Mouse (Mus musculus) ES-E14 (cell line): ENCODE measurements around the gene Nipal4.

Experiments
- CHD2 ChIP-seq: IDR thresholded peaks from 2 replicates; pipeline ENCODE4 v1.6.1; 2014; ENCODE audit warnings: mild to moderate bottlenecking, low read depth, low read length, inconsistent platforms
- HCFC1 ChIP-seq: IDR thresholded peaks from 2 replicates; pipeline ENCODE4 v1.6.1; 2012; ENCODE audit warnings: low read length, inconsistent platforms, borderline replicate concordance; ENCODE audit not compliant: insufficient read depth
- MAFK ChIP-seq: IDR thresholded peaks from 2 replicates; pipeline ENCODE4 v1.6.1; 2014; ENCODE audit warnings: mild to moderate bottlenecking, low read depth, low read length, inconsistent platforms; ENCODE audit not compliant: insufficient read depth

- TF ChIP-seq CHD2 (no peak), HCFC1 (no peak), MAFK (no peak)
These were observed 42.9 kb downstream of the Nipal4 start for GRCm38 (mm10) chr11:46123328-46123866.
